Mouse (Mus musculus): ENCODE measurements around the gene 4930470P17Rik.
"Not testable (repeated sequence)": the region's sequence is repeated elsewhere in the genome, so short reads cannot be mapped to it uniquely, and the experiment has no call there.

Gene 4930470P17Rik

GRCm38 (mm10) chr2:170611794-170612193, 10.0 kb upstream of the 4930470P17Rik start:
- not testable (repeated sequence) for H3K27me3 ChIP-seq (ENCODE audit: control insufficient read depth, insufficient read depth, low read length, poor library complexity, severe bottlenecking); DNase-seq (ENCODE audit: low read depth, low spot score); H3K36me3 ChIP-seq (ENCODE audit: control insufficient read depth, insufficient read depth, low read length, poor library complexity, severe bottlenecking)

GRCm38 (mm10) chr2:170601171-170601570, 646 bp downstream of the 4930470P17Rik start:
- no peaks in the 10 kb centered on the region for H3K36me3 ChIP-seq (ENCODE audit: control insufficient read depth, insufficient read depth, low read length, poor library complexity, severe bottlenecking)
- DNase-seq (ENCODE audit: low read depth, low spot score) = no peak
- no peaks in the 10 kb centered on the region for H3K27me3 ChIP-seq (ENCODE audit: control insufficient read depth, insufficient read depth, low read length, poor library complexity, severe bottlenecking)

GRCm38 (mm10) chr2:170597586-170597985, 4.2 kb downstream of the 4930470P17Rik start:
- H3K27me3 ChIP-seq (ENCODE audit: control insufficient read depth, insufficient read depth, low read length, poor library complexity, severe bottlenecking) = no peaks in the 10 kb centered on the region
- no peaks in the 10 kb centered on the region for H3K36me3 ChIP-seq (ENCODE audit: control insufficient read depth, insufficient read depth, low read length, poor library complexity, severe bottlenecking)
- DNase-seq (ENCODE audit: low read depth, low spot score) = no peak

DNA sequence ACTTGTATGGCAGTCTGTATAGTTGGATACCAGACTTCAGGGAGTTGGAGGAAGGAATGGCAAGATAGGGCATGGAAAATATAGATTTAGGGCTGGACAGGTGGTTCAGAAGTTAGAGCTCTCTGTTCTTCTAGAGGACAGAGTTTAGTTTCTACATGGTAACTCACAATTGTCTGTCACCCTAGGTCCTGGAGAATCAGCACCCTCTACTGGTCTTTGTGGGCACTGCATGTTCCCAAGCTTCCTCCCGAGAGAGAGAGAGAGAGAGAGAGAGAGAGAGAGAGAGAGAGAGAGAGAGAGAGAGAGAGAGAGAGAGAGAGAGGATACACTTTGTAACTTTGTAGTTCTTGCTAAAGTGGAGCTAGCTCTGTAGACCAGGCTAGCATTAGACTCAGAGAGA, 5.1 kb downstream of the 4930470P17Rik start:
- H3K27me3 ChIP-seq (ENCODE audit: control insufficient read depth, insufficient read depth, low read length, poor library complexity, severe bottlenecking) = no peaks in the 10 kb centered on the region
- H3K36me3 ChIP-seq (ENCODE audit: control insufficient read depth, insufficient read depth, low read length, poor library complexity, severe bottlenecking) = no peaks in the 10 kb centered on the region
- DNase-seq (ENCODE audit: low read depth, low spot score) = peak; percentile 6

DNA sequence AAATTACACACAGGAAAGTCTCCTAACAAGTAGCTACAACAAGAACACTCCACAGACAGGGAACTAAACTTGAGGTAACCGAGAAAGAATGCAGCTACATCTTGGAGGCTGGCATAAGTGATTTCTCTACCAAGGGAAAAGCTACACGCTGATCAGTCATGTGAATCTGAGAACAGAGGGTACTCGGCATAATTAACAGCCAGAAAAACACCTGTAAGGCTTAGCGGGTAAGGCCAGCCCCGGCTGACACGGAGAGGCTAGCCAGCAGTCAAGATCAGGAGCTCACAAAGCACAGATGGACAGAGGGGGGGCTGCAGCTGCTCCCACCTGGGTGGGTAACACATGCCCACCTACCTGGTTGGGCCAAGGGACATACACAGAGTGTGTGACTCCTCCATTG, 9.7 kb downstream of the 4930470P17Rik start:
- no peaks in the 10 kb centered on the region for H3K36me3 ChIP-seq (ENCODE audit: control insufficient read depth, insufficient read depth, low read length, poor library complexity, severe bottlenecking)
- no peaks in the 10 kb centered on the region for H3K27me3 ChIP-seq (ENCODE audit: control insufficient read depth, insufficient read depth, low read length, poor library complexity, severe bottlenecking)
- no peak for DNase-seq (ENCODE audit: low read depth, low spot score)

GRCm38 (mm10) chr2:170588369-170588900, 13.4 kb downstream of the 4930470P17Rik start:
- no peaks in the 10 kb centered on the region for H3K27me3 ChIP-seq (ENCODE audit: control insufficient read depth, insufficient read depth, low read length, poor library complexity, severe bottlenecking)
- no peaks in the 10 kb centered on the region for H3K36me3 ChIP-seq (ENCODE audit: control insufficient read depth, insufficient read depth, low read length, poor library complexity, severe bottlenecking)
- no peak for DNase-seq (ENCODE audit: low read depth, low spot score)

GRCm38 (mm10) chr2:170584678-170585077, 17.1 kb downstream of the 4930470P17Rik start:
- no peaks in the 10 kb centered on the region for H3K36me3 ChIP-seq (ENCODE audit: control insufficient read depth, insufficient read depth, low read length, poor library complexity, severe bottlenecking)
- H3K27me3 ChIP-seq (ENCODE audit: control insufficient read depth, insufficient read depth, low read length, poor library complexity, severe bottlenecking) = no peaks in the 10 kb centered on the region
- no peak for DNase-seq (ENCODE audit: low read depth, low spot score)

DNA sequence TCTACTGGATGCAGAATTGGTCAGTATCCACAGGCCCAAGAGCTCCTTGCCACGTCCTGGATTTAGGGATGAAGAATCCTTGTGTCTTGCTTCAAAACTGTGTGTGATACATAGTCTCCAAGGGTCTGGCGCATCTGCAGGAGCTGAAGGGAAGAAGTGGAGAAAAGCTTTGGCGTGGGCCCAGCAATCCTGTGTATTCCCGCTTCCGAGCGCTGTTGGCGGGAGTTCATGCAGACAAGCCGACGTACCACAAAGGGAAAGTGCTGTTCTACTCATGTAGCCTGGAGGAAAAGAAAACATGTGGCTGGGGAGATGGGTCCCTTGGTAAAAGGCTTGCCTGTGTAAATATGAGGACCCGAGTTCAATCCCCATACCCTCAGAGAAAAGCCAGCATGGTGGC, 22.3 kb downstream of the 4930470P17Rik start:
- no peaks in the 10 kb centered on the region for H3K27me3 ChIP-seq (ENCODE audit: control insufficient read depth, insufficient read depth, low read length, poor library complexity, severe bottlenecking)
- DNase-seq (ENCODE audit: low read depth, low spot score) = no peak
- H3K36me3 ChIP-seq (ENCODE audit: control insufficient read depth, insufficient read depth, low read length, poor library complexity, severe bottlenecking) = no peaks in the 10 kb centered on the region

DNA sequence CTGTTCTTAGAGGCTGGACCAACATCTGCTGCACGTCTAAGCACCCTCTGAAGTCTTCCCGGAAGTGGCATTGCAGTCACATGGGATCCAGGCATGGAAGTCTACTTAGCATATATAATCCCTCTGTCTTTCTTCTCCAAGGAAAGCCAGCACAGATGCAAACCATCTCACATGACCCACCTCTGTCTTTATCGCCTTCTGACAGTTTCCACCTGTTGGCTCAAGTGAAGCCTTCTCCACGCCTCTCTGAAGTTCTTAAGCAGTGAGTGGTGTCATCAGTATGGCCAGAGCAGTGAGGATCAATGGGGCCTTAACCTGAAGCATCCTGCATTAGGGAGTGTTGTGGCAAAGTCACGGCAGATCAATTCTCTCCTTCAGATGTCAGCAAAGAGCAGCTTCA, 23.2 kb downstream of the 4930470P17Rik start:
- H3K36me3 ChIP-seq (ENCODE audit: control insufficient read depth, insufficient read depth, low read length, poor library complexity, severe bottlenecking) = no peaks in the 10 kb centered on the region

GRCm38 (mm10) chr2:170577502-170577901, 24.3 kb downstream of the 4930470P17Rik start:
- peak; percentile 0 for DNase-seq (ENCODE audit: low read depth, low spot score)
- no peaks in the 10 kb centered on the region for H3K36me3 ChIP-seq (ENCODE audit: control insufficient read depth, insufficient read depth, low read length, poor library complexity, severe bottlenecking)
- no peaks in the 10 kb centered on the region for H3K27me3 ChIP-seq (ENCODE audit: control insufficient read depth, insufficient read depth, low read length, poor library complexity, severe bottlenecking)

More for the DNA sequence above, 23.2 kb downstream of the 4930470P17Rik start:
- DNase-seq (ENCODE audit: low read depth, low spot score) = no peak
- no peaks in the 10 kb centered on the region for H3K27me3 ChIP-seq (ENCODE audit: control insufficient read depth, insufficient read depth, low read length, poor library complexity, severe bottlenecking)

GRCm38 (mm10) chr2:170576077-170576476, 25.7 kb downstream of the 4930470P17Rik start:
- DNase-seq (ENCODE audit: low read depth, low spot score) = no peak
- no peaks in the 10 kb centered on the region for H3K36me3 ChIP-seq (ENCODE audit: control insufficient read depth, insufficient read depth, low read length, poor library complexity, severe bottlenecking)

DNA sequence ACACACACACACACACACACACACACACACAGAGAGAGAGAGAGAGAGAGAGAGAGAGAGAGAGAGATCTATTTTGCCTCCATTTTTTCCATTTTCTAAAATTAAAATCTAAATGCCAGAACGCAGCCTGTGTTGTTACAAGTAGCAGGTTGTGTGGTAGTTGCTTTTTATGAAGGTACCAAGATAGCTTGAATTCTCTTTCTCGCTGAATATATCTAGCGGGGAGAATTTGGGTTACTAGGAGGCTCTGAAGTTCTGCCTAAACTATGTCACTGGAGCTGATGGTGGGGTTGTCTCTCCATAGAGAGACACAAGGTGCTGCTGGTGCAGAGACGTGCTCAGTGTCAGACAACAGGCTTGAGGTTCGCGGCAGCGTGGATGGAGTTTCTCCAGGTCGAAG, 36.8 kb downstream of the 4930470P17Rik start:
- Histone ChIP-seq H3K27me3 (ENCODE audit: control insufficient read depth, insufficient read depth, low read length, poor library complexity, severe bottlenecking) (no peaks in the 10 kb centered on the region), H3K36me3 (ENCODE audit: control insufficient read depth, insufficient read depth, low read length, poor library complexity, severe bottlenecking) (no peaks in the 10 kb centered on the region)
- DNase-seq (ENCODE audit: low read depth, low spot score) = no peak

More at GRCm38 (mm10) chr2:170576077-170576476, 25.7 kb downstream of the 4930470P17Rik start:
- H3K27me3 ChIP-seq (ENCODE audit: control insufficient read depth, insufficient read depth, low read length, poor library complexity, severe bottlenecking) = no peaks in the 10 kb centered on the region

GRCm38 (mm10) chr2:170563956-170564855, 37.6 kb downstream of the 4930470P17Rik start:
- DNase-seq (ENCODE audit: low read depth, low spot score) = no peak
- Histone ChIP-seq H3K36me3 (ENCODE audit: control insufficient read depth, insufficient read depth, low read length, poor library complexity, severe bottlenecking) (no peaks in the 10 kb centered on the region), H3K27me3 (ENCODE audit: control insufficient read depth, insufficient read depth, low read length, poor library complexity, severe bottlenecking) (no peaks in the 10 kb centered on the region)

- no peaks in the 10 kb centered on the region for H3K36me3 ChIP-seq (ENCODE audit: control insufficient read depth, insufficient read depth, low read length, poor library complexity, severe bottlenecking)
- H3K27me3 ChIP-seq (ENCODE audit: control insufficient read depth, insufficient read depth, low read length, poor library complexity, severe bottlenecking) = no peaks in the 10 kb centered on the region
- DNase-seq (ENCODE audit: low read depth, low spot score) = no peak
Measured at GRCm38 (mm10) chr2:170552088-170552487, 49.7 kb downstream of the 4930470P17Rik start.

DNA sequence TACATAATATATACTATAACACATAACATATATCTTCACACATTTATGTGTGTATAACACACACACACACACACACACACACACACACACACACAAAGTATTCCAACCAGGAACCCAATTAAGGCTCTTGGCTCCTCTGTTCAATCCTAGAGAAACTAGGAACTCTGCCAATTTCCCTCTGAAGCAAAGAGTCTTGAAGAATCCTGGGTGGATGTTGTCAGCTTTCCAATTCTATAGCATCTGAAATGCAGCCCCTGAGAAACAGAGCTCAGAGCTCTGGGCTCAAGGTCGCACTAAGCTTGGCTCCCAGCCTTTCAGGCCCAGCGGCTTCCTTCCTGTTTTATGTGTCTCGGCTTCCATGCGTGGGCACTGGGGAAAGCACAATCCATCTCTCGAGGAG, 51.6 kb downstream of the 4930470P17Rik start:
- Histone ChIP-seq H3K27me3 (ENCODE audit: control insufficient read depth, insufficient read depth, low read length, poor library complexity, severe bottlenecking) (no peaks in the 10 kb centered on the region), H3K36me3 (ENCODE audit: control insufficient read depth, insufficient read depth, low read length, poor library complexity, severe bottlenecking) (no peaks in the 10 kb centered on the region)
- no peak for DNase-seq (ENCODE audit: low read depth, low spot score)

All from splenic B cell, adult 2 months (primary cell).